9 mouse cellular contexts compared by ENCODE assay signal in the genomic region with DNA sequence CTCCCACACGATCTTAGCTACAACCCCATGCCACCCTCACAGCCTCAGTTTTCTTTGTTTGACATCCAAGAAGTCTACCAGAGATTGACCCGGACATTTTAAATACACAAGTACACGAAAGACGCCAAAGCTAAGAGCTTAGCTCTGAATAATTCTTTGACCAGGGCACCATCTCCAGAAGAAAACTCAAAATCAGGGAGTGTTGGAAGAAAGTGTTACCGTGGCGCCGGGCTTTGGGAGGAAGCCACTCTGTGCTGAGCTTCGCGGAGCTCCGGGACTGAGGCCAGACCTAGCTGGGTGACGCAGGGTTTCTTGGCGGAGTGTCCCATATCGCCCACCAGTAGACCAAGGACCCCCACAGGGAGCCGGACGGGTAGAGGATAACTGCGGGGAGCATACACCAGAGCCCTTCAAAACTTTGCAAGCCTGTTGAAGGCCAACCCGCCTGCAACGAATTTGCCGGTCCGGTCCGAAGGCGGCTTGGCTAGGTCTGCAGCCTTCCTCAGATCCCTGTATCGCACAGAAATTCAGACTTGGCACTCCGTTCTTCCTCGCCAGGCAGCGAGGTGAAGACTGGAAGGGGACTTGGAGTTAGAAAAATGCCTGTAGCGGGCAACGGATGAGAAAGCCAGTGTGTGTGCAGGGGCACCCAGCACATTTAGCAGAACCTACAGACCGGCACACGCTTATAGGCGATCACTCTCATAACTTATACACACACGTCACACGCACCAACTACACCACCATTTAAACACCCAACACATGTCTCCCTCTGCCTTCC. TPM values are rescaled to one million over a fixed set of nuclear protein-coding genes. Genes with fewer than 3 reads are reported as not detected.
DNase-seq lines count a peak whose midpoint lies in the region; ATAC-seq and TF ChIP-seq lines count a peak whose summit lies in the region.
"Had no signal": no experiment of that assay in that cellular context is flagged by ENCODE, and none has a peak within 500 bp of the region (broad histone marks: within the 10 kb centered on the region; RNA-seq: fewer than 3 reads in every experiment).

No protein-coding gene starts in this region.

- H3K27me3 ChIP-seq in hindbrain, postnatal 0 days (ENCODE audit: insufficient read depth, low read length): peaks cover 65% of the 10 kb centered on the region

- H3K4me3 ChIP-seq in hindbrain, postnatal 0 days (ENCODE audit: low read length): peak overlapping the region; percentile 15; the same call in 1 of the 2 replicates
- H3K4me3 ChIP-seq: liver, embryonic 13.5 days had no signal

- 1% methylated on average over 33 of the region's 33 CpGs for WGBS in hindbrain, postnatal 0 days

- peak overlapping the region; percentile 34; the same call in 1 of the 2 replicates for H3K4me2 ChIP-seq in hindbrain, postnatal 0 days (ENCODE audit: low read depth, low read length)
- H3K4me2 ChIP-seq: liver, embryonic 13.5 days had no signal

- no peaks in the 10 kb centered on the region for H3K36me3 ChIP-seq in hindbrain, postnatal 0 days (ENCODE audit: insufficient read depth, low read length)
- H3K36me3 ChIP-seq: liver, embryonic 13.5 days had no signal

- H3K4me1 ChIP-seq in hindbrain, postnatal 0 days (ENCODE audit: insufficient read depth, low read length): peaks cover 11% of the 10 kb centered on the region

- H3K27ac ChIP-seq in hindbrain, postnatal 0 days: no peak overlapping the region
- H3K27ac ChIP-seq: liver, embryonic 13.5 days had no signal

- no peaks in the 10 kb centered on the region for H3K9me3 ChIP-seq in hindbrain, postnatal 0 days (ENCODE audit: low read length)
- H3K9me3 ChIP-seq: liver, embryonic 13.5 days had no signal

- H3K9ac ChIP-seq in hindbrain, postnatal 0 days (replicated peaks; ENCODE audit: low read length): no peak overlapping the region
- H3K9ac ChIP-seq: liver, embryonic 13.5 days had no signal

- intact Hi-C loops in left cerebral cortex, postnatal 14 days (cut with DNase I): no loop called here

- no peak for ATAC-seq in hindbrain, postnatal 0 days

- TF ChIP-seq CTCF in hindbrain, postnatal 0 days (IDR thresholded peaks at IDR 0.05; ENCODE audit: low read depth): no peak

- peak; percentile 30 to 36 for DNase-seq in cerebellum, postnatal 25 days
- DNase-seq in cerebellum, adult 8-10 months: no peak
- DNase-seq in left cerebral cortex, postnatal 14 days (ENCODE audit: low spot score in 2 of 2): peak; percentile 20 to 22
- no peak for DNase-seq in left cerebral cortex, adult 18-20 months (ENCODE audit: low spot score in 2 of 2)
- peak; percentile 10 for DNase-seq in brain, adult 2 months (ENCODE audit: low read depth, low spot score)
- DNase-seq in hindbrain, postnatal 0 days (ENCODE audit: low spot score): peak; percentile 50
- DNase-seq in urinary bladder, postnatal 14 days (ENCODE audit: low spot score): no peak
- DNase-seq in layer of hippocampus, adult 11-12 months (ENCODE audit: low spot score): no peak
- DNase-seq: liver, embryonic 13.5 days had no signal

RNA-seq across cellular contexts. Expression of a gene that starts 4.4 kb away (rescaled TPM):
- total RNA-seq in left cerebral cortex, postnatal 14 days (2021): not detected
- under 1 TPM; 0.19 to 0.21 TPM for total RNA-seq in left cerebral cortex, adult 18-20 months (2021)
- total RNA-seq in hindbrain, postnatal 0 days (2014; rRNA removed): 0.52 and 0.68 TPM in 2 replicates
- 0.29 and 0.43 TPM in 2 replicates for polyA plus RNA-seq in hindbrain, postnatal 0 days (2015; fragmentation: Nextera tagmentation; extraction: Ambion mirVana)

RNA-seq across cellular contexts. Expression of a gene that starts 30.5 kb away (rescaled TPM):
- not detected for total RNA-seq in left cerebral cortex, postnatal 14 days (2021)
- total RNA-seq in left cerebral cortex, adult 18-20 months (2021): not detected
- 0.18 and 0.37 TPM in 2 replicates for total RNA-seq in hindbrain, postnatal 0 days (2014; rRNA removed)
- 0.23 and 0.28 TPM in 2 replicates for polyA plus RNA-seq in hindbrain, postnatal 0 days (2015; fragmentation: Nextera tagmentation; extraction: Ambion mirVana)

Comparison
In these comparisons a context has a peak if more than half of its experiments do, and no peak if none do; other contexts are left out.
1. DNase-seq: peak in cerebellum, postnatal 25 days (2 of 2), left cerebral cortex, postnatal 14 days (2 of 2), brain, adult 2 months (single experiment) and hindbrain, postnatal 0 days (single experiment); none in cerebellum, adult 8-10 months (single experiment), left cerebral cortex, adult 18-20 months (0 of 2), urinary bladder, postnatal 14 days (single experiment) and layer of hippocampus, adult 11-12 months (single experiment).